Mouse (Mus musculus) common myeloid progenitor, adult 5-6 weeks (primary cell): ENCODE data around the gene Slc2a2. TPM values are rescaled to one million over a fixed set of nuclear protein-coding genes. Genes with fewer than 3 reads are reported as not detected.

Source experiments
- total RNA-seq: library from RNA; stranded (forward); fragments of 200-1000, 187-1606 nt; gene quantifications from 2 replicates; pipeline ENCODE4 v1.2.3, GENCODE M21; 2017

Gene Slc2a2
- total RNA-seq, 1 experiment from 2014 or later: not detected

Other genes starting within 250 kb of the Slc2a2 start
- gene Eif5a2, start 83.4 kb downstream of the Slc2a2 start, total RNA-seq: 4.2 and 6.0 TPM in 2 replicates
- 170 and 232 TPM in 2 replicates for gene Rpl22l1, start 107.5 kb downstream of the Slc2a2 start, total RNA-seq
- not detected in 2 replicates for gene Gm1527, start 194.7 kb downstream of the Slc2a2 start, total RNA-seq